Mouse (Mus musculus) common myeloid progenitor, adult 5-6 weeks (primary cell): ENCODE measurements around the gene Krtap4-2. TPM values are rescaled to one million over a fixed set of nuclear protein-coding genes. Genes with fewer than 3 reads are reported as not detected.
"Not testable (repeated sequence)": the region's sequence is repeated elsewhere in the genome, so short reads cannot be mapped to it uniquely, and the experiment has no call there.

Experiments used
- ATAC-seq: replicated peaks from 2 replicates; pipeline ENCODE4 v1.8.0; 2016; ENCODE audit warnings: low read depth, mild to moderate bottlenecking, moderate TSS enrichment, inconsistent platforms; ENCODE audit not compliant: poor library complexity, severe bottlenecking
- total RNA-seq: library from RNA; stranded (forward); fragments of 200-1000, 187-1606 nt; gene quantifications from 2 replicates; pipeline ENCODE4 v1.2.3, GENCODE M21; 2017

Krtap4-2 gene
- total RNA-seq, 1 experiment from 2014 or later = not detected

GRCm38 (mm10) chr11:99597742-99598141 is 37.1 kb downstream of the Krtap4-2 start, which contains the start of gene Krtap9-3:
Gene Krtap9-3 (minus strand): TSS chr11:99598105.
- ATAC-seq = not testable (repeated sequence)

GRCm38 (mm10) chr11:99590981-99591380 is 43.9 kb downstream of the Krtap4-2 start, which contains the start of gene Krtap1-3:
Gene Krtap1-3 (minus strand): TSS chr11:99591339.
- ATAC-seq = no peak

GRCm38 (mm10) chr11:99585096-99585495 is 49.8 kb downstream of the Krtap4-2 start:
- no peak for ATAC-seq

Other genes with a start within 250 kb of the Krtap4-2 start
- gene Krt10, start 245.7 kb downstream of the Krtap4-2 start, total RNA-seq = 0.50 TPM in 1 of 2 replicates, not detected in the other
- not detected in 2 replicates for gene Krt12, start 212.8 kb downstream of the Krtap4-2 start, total RNA-seq
- gene Krt20, start 196.9 kb downstream of the Krtap4-2 start, total RNA-seq = not detected in 2 replicates
- gene Krt23, start 141.9 kb downstream of the Krtap4-2 start, total RNA-seq = not detected in 2 replicates
- gene Krt39, start 113.7 kb downstream of the Krtap4-2 start, total RNA-seq = not detected in 2 replicates
- gene Krt40, start 91.9 kb downstream of the Krtap4-2 start, total RNA-seq = not detected in 2 replicates
- not detected in 2 replicates for gene Krtap3-3, start 84.2 kb downstream of the Krtap4-2 start, total RNA-seq
- not detected in 2 replicates for gene Krtap3-2, start 78.2 kb downstream of the Krtap4-2 start, total RNA-seq
- not detected in 2 replicates for gene Gm11939, start 75.6 kb downstream of the Krtap4-2 start, total RNA-seq
- not detected in 2 replicates for gene Krtap3-1, start 68.5 kb downstream of the Krtap4-2 start, total RNA-seq
- not detected in 2 replicates for gene Krtap1-5, start 54.1 kb downstream of the Krtap4-2 start, total RNA-seq
- not detected in 2 replicates for gene Krtap1-4, start 51.4 kb downstream of the Krtap4-2 start, total RNA-seq
- not detected in 2 replicates for gene Krtap1-3, start 43.7 kb downstream of the Krtap4-2 start, total RNA-seq
- gene Krtap9-3, start 37.0 kb downstream of the Krtap4-2 start, total RNA-seq = not detected in 2 replicates
- not detected in 2 replicates for gene Gm11938, start 31.8 kb downstream of the Krtap4-2 start, total RNA-seq
- gene Gm11937, start 24.9 kb downstream of the Krtap4-2 start, total RNA-seq = not detected in 2 replicates
- not detected in 2 replicates for gene Krtap2-4, start 20.2 kb downstream of the Krtap4-2 start, total RNA-seq
- gene Gm11562, start 14.6 kb downstream of the Krtap4-2 start, total RNA-seq = not detected in 2 replicates
- not detected in 2 replicates for gene Krtap4-1, start 6.8 kb downstream of the Krtap4-2 start, total RNA-seq
- not detected in 2 replicates for gene Krtap4-7, start 9.0 kb upstream of the Krtap4-2 start, total RNA-seq
- not detected in 2 replicates for gene Gm11555, start 15.2 kb upstream of the Krtap4-2 start, total RNA-seq
- gene Gm11563, start 23.9 kb upstream of the Krtap4-2 start, total RNA-seq = not detected in 2 replicates
- gene Krtap4-6, start 30.9 kb upstream of the Krtap4-2 start, total RNA-seq = not detected in 2 replicates
- gene Gm14190, start 55.7 kb upstream of the Krtap4-2 start, total RNA-seq = not detected in 2 replicates
- gene Gm14180, start 99.2 kb upstream of the Krtap4-2 start, total RNA-seq = not detected in 2 replicates
- gene Gm11595, start 137.8 kb upstream of the Krtap4-2 start, total RNA-seq = not detected in 2 replicates
- not detected in 2 replicates for gene Krtap4-8, start 145.6 kb upstream of the Krtap4-2 start, total RNA-seq
- not detected in 2 replicates for gene Krtap4-9, start 150.1 kb upstream of the Krtap4-2 start, total RNA-seq
- gene Gm11596, start 158.4 kb upstream of the Krtap4-2 start, total RNA-seq = not detected in 2 replicates
- not detected in 2 replicates for gene Gm11569, start 163.8 kb upstream of the Krtap4-2 start, total RNA-seq
- gene Gm11554, start 169.4 kb upstream of the Krtap4-2 start, total RNA-seq = not detected in 2 replicates
- gene Krtap4-13, start 174.8 kb upstream of the Krtap4-2 start, total RNA-seq = not detected in 2 replicates
- not detected in 2 replicates for gene Gm11564, start 180.6 kb upstream of the Krtap4-2 start, total RNA-seq
- gene 2300003K06Rik, start 203.0 kb upstream of the Krtap4-2 start, total RNA-seq = not detected in 2 replicates
- gene Krtap4-16, start 216.5 kb upstream of the Krtap4-2 start, total RNA-seq = not detected in 2 replicates
- not detected in 2 replicates for gene Gm11568, start 222.8 kb upstream of the Krtap4-2 start, total RNA-seq
- gene Gm11559, start 229.4 kb upstream of the Krtap4-2 start, total RNA-seq = not detected in 2 replicates
- gene Krtap9-1, start 238.3 kb upstream of the Krtap4-2 start, total RNA-seq = not detected in 2 replicates
- gene Gm11567, start 244.1 kb upstream of the Krtap4-2 start, total RNA-seq = not detected in 2 replicates